Mouse (Mus musculus): Measurements from ENCODE around the gene Dcaf8.

The Dcaf8 gene

DNA sequence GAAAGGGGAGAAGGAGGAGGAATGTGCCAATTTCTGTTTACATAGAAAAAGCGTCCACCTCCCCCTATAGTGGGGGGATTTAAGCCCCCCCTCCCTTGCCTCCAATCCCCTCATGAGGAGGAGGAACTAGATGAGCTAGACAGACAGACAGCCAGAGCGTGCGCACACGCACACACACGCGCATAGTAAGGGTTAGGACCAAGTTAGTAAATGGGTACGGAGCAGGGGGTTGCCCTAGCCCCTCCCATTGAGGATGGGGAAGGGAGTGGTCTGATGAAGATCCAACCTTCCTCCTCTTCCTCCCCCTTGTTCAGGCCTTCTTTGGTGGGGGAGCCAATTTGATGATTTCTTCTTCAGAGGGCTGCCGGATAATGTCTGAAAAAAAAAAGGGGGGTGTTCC lies 50.4 kb downstream of the Dcaf8 start:
- no peak for DNase-seq

DNA sequence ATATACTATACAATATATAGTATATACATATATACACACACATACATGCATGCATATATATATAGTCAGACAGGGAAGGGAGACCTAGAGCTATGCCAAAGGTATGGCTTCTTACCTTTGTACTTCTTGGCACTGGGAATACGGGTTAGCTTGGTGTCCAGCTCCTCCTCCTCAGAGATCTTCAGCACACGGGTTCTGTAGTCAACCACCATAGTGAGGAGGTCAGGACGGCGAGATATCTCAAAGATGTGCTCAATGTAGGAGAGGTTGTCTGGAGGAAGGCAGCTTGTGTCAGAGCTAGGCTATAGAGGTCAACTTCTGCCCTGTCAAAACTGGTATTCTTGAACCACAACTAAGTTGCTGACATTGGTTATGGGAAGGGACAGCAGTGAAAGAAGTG lies 51.1 kb downstream of the Dcaf8 start:
- no peak for DNase-seq

DNA sequence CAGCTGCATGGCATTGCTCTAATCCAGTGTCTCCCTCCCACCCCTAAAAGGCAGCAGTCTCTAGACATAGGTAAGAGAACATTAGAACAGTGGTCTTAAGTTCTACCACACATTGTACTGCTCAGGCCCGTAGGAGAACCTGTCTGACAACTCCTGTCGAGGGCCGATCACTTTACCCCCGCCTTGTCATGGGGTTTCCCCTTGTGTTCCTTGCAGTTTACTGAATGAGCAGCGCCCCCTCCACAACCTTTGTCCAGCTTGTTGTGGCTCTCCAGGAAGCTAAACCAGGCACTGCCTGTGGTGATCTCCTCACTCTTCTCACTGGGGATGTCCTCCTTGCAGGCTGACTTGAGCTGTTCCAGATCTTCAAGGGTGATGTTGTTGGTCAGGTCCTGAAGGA lies 52.3 kb downstream of the Dcaf8 start:
- DNase-seq, result no peak

DNA sequence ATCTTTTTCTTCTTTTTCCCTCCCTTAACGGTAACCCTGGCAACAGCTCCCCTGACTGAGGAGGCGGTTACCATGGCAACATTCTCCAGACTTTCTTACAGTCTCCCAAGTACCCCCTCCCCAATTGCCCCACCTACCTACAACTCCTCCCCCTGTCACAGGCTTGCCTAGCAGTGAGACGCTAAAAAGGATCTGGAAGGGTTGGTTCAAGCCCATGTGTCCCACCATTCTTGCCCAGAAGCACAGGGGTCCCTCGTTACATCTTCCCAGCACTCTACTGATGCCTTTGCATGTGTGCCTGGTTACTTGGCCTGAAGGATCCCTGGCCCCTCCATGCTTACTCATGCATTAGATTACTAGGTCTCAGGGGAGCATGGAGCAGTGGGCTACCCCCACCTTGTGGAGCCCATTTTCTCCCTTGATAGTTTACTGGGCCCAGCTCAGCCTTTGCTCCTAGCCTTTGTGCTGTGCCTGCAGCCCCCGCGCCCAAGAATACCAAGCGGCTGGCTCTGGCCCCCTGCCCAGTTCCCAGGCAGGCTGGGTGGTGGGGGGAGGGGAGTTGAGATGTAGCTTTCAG lies 53.1 kb downstream of the Dcaf8 start:
- peak; percentile 86 for DNase-seq

DNA sequence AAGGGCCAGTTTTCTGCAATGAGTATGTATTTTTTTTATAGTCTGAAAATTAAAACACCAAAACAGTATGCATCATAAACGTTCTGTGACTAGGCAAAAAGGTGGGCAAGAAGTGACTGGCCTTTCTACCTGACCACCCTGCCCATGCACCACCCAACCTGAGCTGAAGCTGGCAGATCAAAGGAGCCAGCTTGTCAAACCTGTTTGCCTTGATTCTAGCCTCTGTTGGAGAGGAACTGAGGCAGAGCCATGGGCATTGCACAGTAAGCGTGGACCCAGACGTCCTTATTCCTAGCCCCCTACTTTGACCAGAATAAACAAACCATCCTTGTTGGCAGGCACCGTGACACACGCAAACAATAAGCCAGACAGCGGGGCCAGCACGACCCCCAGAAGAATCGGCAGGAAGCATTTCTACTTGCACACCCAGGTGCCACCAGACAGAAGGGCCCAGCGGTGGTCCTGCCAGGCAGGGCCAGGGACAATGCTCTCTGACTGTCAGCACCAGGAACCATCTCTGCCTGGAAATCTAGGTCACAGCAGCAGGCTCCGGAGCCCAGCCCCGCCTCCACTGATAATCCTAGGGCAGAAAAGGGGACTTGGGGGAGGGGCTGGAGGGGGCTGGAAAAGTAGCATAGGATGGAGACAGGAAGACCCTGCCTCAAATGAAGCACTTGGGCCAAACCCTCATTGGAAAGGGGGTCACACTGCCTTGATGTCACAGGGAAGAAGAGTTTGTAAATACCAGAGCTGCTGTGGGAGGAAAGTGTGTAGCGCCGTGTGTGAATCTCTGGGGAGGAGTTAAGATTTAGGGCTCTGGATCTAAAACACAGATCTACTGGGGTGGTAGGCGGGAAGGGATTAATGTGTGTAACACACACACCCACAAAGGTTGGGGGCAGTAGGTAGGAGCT lies 54.3 kb downstream of the Dcaf8 start:
- peak; percentile 64 for DNase-seq

DNA sequence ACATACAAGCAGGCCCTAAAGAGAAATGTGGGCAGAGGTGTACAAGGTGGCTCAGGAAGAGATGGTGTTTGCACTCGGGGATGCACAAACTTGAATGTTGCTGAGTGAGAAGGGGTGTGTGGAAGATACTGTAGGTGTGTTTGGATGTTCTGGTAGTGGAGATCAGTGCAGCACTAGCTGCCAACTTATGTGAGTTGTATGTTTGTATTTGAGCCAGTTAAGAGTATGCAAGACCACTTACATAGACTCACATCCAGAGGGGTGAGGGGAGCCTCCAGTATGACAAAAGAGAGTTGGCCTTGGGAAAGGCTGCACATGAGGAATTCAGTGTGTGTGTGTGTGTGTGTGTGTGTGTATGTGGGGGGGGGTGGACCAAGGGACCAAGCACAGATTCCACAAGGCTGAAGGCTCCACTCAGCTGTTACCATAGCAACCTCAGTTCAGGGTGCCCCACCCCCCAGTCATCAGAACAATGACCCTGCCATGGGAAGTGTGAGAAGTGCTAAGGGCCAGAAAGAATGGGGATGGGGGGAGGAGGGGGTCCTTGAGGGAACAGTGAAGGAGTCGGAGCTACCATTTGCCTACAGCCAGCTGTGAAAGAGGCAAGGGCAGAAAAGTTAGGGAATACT lies 55.1 kb downstream of the Dcaf8 start:
- DNase-seq, result peak; percentile 88

DNA sequence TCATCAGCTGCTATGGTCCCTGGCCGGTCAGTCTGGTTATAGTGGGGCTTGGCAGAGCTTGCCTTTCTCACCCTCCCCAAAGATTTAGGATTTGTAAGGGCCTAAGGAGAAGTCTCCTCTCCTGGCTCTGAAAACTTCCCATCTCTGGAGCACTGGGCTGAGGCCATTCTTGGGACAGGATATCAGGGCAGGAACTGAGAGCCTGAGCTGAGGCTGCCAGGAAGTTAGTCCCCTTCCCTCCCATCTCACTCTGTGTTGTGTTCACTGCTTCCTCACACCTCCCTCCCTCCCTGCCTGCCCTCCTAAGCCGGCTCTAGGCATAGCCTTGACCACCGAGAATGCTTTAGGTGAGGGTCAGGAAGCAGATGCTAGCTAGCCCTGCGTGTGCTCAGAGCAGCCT lies 55.7 kb downstream of the Dcaf8 start:
- DNase-seq, result peak; percentile 51

DNA sequence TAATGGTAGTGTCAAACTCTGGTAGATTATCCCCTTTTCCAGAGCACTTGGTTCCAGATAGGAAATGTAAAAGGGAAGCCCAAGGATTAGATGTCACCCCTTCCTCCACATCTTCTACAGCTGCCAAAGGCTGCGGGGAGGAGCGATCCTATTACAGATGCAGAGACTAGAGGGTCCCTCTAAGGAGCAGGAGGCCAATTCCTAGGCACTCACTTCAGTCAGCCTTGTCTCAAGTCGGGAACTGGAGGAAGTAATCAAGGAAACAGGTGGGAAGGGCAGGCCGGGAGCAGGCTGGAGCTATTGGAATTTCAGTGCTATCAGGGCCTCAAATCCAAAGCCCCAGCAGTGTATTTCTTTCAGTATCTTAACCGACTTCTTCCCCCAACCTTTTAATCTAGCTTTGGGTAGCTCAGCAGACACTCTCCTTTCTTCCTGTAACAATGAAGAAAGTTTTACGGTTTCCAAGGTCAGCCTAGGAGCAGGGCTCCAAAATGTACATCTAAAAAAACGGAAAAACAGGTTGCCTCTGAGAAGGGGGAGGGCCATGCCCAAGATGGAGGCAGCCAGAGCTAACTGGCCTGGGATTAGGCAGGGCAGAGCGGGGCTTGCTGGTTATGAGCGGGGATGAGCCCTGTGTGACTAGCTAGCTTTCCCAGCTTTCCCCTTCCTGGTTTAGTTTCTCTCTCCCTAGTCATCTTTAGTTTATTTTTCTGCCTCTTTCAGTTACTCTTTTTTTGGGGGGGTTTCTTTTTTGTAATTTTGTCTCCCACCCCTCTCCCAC lies 56.3 kb downstream of the Dcaf8 start:
- peak; percentile 46 for DNase-seq

DNA sequence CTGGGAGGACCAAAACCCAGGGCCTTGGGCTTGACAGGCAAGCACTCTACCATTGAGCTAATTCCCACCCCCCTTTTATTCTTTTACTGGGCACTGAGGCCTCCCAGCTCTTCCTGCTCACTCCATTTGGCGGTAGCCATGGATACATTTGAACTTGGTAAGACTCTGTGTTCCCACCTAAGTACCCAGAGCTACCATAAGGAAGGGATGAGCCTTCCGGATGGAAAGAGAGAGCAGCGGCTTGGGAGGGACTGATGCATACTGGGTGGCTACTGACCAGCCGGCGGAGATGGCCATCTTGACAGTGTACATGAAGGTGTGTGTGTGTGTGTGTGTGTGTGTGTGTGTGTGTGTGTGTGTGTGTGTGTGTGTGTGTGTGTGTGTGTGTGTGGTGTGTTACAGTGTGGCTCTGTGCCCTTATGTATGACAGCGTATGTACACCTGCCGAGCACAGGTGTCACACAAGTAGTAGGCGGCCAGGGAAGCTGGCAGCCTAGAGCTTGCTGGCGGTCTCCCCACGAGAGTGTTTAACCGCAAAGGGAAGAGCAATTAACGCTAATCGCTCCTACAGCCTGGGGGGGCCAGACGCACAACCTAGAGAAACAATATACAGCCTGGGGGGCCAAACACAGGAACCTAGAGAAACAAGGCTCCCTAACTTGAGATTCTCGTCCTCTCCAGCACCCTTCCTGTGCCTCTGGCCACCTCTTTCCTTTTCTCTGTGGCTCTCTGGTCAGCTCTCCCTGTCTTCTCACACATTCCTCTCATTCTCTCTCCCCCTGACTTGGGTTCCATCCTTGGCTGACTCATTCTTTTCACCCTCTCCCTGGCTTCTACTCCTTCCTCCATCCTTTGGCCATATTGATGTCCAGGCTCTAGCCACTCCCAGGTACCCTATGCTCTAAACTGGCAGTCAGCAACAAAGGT lies 57.2 kb downstream of the Dcaf8 start:
- peak; percentile 52 for DNase-seq

DNA sequence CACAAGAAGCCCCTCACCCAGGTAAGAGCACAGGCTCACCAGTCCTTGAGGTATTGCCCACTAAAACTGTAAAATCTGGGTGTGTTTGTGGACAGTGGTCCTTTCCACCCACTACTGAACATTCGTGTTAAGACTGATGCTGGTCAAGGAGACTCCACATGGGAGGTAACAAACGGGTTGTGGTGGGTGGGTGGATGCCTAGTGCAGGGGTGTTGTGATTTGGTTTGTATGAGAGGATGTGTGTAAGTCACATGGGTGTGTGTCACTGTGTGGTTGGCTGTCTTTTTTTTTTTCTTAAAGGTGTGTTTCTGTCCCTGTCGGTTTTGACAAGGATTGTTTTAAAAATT lies 57.8 kb downstream of the Dcaf8 start:
- no peak for DNase-seq

DNA sequence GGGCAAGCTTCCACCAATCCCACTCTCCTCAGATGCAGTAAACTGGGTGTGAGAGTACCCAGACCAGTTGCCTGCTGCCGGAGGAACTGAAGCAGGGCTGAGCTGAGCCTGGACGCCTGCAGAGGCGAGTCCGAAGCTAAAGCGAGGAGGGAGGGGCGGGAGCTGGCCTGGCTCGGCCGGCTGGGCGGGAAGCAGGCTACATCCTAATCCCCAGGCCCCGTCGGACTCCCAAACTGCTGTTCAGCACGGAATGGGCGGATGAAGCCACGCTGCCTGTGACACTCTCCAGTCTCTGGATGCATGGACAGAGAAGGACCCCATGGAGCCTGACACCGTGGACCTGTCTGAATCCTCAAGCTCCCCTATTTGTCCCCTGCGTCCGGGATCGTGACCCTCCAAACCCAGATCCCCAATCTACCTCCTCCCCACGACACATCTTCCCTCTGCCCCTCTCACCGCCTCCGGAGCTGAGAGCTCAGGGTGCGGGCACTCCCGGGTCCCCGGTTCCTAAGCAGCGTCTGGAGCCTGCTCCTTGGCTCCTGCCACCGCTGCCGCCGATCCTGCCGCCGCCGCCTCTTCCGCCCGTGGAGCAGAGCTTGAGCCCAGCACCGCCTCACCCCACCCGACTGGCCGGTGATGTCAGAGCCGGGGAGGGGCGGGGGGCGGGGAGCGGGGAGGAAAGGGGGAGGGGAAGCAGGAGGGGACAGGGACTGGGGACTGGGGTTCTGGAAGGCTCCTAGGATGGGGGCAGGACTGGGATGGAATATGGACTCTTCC lies 58.4 kb downstream of the Dcaf8 start, which contains the start of gene Pea15a:
TSS of gene Pea15a (minus strand) at position 664 of the 777 bp plus-strand sequence.
- DNase-seq, result peak; percentile 88

DNA sequence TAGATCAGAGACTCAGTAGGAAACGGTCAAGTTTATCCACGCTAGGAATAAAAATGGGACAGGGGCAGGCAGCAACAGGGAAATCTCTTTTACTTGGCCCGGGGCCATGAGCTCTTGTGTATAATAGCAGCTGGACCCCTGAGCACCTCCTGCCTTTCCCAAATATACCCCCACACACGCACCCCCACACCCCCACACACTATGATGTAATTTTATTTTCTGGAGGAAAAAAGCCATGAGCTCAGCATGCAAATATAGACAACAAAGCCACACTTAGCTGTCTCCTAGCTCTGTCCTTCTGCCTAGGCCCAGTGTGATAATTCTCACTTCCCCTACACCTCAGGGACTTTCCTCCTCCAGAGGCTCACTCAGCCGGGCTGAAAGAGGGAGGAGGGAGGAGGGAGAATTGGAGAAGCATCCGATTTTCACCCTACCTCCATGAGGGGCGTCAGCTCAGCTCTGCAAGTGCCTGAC lies 59.3 kb downstream of the Dcaf8 start:
- DNase-seq, result no peak

DNA sequence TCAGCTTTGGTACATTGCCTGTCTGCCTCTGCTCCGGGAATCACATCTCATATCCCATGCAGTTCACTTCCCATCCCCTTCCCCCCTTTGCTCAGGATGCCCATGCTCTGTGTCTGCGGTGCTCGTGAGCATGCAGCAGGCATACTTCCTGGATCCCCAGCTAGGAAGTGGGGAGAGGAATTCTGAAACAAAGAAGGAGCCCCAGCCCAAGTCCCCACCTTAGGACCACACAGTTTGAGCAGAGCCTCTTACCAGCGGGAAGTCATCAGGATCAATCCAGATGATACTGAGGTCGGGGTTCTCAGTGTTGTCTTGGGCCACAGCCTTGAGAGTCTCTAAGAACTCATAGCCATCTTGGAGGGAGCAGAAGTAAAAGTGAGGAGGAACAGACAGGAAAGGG lies 64.9 kb downstream of the Dcaf8 start:
- DNase-seq, result no peak

DNA sequence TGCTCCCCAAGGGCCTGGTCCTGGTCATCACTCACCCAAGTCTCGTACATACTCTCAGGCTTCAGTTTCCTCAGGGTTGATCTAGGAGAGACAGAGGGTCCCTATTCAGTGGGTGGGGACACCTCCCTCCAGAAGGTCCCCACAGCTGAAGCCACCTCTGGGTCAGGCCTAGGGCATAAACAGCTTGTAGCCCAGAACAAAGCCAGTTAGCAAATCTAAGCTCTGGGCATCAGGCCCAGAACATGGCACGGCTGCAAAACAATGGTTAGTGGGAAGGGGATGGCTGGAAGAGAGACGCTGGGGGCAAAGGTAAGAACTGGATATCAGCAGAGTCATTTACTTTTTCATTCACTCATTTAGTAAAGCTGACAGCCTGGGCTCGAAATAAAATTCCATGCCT lies 65.9 kb downstream of the Dcaf8 start:
- DNase-seq, result no peak

DNA sequence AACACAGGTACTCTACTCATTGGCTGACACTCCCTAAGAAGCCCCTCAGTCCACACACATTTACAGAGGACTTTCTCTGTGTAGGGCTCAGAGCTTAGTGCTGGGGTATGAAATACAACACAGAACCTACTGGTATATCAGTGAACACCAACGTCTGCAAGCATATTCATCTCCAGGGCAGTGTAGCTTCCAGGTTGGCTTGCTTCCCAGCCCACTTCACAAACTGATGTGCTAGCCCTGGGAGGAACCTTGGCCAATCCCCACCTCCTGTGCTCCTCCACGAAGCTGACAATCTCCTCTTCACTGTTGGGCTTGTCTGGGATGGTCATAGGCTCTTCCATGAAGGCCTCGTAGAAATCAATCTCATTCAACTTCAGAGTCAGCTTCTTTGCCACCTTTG lies 66.9 kb downstream of the Dcaf8 start:
- no peak for DNase-seq

DNA sequence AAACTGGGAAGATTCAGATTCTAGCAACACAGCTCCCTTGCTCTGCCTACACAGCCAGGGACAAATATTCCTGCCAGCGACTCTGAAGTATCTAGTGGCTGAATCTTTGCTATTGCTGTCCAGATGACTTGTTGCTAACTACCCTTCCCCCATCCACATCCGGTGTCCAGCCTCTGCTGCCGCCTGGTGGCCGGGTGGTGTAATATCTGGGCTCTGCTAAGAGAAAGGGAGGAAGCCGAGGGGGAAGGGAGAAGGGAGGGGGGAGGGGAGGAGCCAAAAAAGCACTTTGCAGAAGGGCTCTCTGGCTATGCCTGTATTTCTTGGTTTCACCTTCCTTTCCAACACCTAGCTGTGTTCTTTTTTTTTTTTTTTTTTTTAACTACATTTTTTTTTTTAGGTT lies 69.3 kb downstream of the Dcaf8 start:
- DNase-seq, result peak; percentile 92

DNA sequence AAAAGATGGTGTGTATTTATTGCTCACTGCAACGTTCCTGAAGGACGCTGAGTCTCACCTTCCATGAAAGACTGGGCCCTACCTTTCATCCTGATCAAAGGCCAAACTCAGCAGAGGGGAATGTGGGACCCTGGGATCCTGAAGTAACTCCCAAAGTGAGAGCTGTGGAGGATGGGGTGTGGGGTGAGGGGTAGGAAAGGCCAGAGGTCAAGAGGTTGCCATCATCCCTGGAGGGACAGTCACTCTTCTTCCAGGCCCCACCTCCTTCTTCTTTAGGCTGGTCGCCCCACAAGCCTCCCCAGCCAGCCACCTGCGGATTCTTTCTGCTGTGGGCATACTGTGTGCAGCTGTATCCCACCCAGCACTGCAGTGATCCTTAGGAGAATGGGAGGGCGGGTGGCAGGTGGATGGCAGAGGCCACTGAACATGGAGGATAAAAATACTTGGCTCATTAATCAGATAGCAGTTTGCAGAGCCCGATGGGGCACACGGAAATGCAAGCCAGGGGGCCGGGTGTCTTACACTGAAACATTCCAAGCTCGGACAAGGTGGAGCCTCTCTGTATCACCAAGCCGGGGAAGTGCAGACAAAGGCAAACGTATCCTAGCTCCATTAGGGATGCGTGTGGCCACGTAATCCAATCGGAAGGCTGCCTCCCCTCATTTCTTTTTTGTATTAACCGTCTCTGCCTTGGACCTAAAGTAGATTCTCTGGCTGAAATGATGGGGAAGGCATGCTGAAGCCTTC lies 70.5 kb downstream of the Dcaf8 start:
- no peak for DNase-seq

DNA sequence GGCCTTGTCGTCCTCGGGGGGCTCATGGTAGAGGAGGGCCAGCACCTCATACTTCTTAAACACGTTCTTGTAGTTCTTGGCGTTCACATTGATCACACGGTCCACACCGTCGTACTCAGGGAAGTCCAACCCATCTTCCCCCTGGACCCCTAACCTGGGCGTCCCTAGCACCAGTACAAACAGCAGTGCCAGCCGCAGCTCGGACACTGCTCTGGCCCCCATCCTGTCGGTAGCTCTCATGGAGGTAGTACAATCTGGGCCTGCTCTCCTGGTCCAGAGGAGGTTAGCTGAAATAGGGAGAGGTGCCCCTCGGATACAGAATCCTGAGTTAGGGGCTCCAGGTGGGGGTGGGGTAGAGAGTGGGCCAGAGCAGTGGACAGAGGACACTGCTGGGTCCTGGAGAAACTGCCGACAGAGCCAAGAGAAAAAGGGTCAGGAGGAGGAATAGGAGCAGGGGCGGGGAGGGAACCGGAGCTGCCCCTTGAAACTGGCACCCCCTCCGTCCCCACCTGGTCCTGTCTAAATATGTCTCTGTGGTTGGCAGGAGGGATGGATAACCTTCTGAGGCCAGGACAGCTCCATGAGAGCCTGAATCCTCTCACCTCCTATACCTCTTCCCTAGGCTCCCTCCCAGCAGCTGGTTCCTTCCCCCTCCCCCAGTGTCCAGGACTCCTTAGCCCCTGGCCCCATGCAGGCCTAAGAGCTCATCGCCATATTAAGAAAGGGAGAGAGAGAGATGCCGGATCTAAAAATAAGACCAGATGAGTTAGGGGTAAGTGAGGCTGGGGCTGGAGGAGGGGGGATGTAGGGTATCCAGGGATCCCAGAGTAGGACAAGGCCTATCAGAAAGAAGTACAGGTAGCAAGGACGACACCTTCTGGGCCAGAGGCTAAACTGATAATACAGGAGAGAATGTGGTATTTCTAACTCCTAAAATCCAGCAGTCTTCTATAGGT lies 71.8 kb downstream of the Dcaf8 start, which contains the start of gene Casq1:
TSS of gene Casq1 (minus strand) at position 418 of the 956 bp plus-strand sequence.
- DNase-seq, result no peak

DNA sequence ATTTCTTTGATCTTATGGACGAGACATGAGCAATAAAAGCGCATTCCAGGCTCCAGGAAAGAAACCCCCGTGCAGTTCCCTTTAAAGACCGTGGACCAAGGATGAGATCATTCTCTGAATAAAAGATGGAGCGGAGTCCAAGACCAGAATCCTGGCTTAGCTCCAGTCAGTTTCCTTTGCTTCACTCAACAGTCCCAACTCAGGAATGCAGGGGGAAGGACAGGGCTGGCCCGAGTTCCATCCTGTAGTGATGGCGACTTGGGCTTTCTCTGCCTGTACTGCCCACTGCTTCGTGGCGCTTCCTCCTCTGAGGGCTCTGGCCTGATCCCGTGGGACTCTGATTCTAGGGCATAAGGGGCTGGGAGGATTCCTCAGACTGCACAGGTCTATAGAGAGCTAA lies 72.5 kb downstream of the Dcaf8 start:
- DNase-seq, result no peak
